Mouse (Mus musculus): Measurements from ENCODE around the gene Hmcn2. TPM values are rescaled to one million over a fixed set of nuclear protein-coding genes. Genes with fewer than 3 reads are reported as not detected.

Hmcn2 gene
- polyA plus RNA-seq, 1 experiment = 0.49 TPM

GRCm38 (mm10) chr2:31449441-31449815, 135.2 kb downstream of the Hmcn2 start:
- H3K4me3 ChIP-seq (ENCODE audit: insufficient read depth, low read length) = no peak overlapping the region
- TF ChIP-seq CTCF (IDR thresholded peaks at IDR 0.05; ENCODE audit: borderline replicate concordance, insufficient read depth, low read length) (no peak), POLR2A (IDR thresholded peaks at IDR 0.05; ENCODE audit: low read depth, low read length) (no peak)
- peaks cover 13% of the 10 kb centered on the region for H3K4me1 ChIP-seq (ENCODE audit: control insufficient read depth, insufficient read depth, low read length)
- no peak overlapping the region for H3K27ac ChIP-seq (ENCODE audit: insufficient read depth, low read length)

GRCm38 (mm10) chr2:31449902-31450301, 135.7 kb downstream of the Hmcn2 start:
- Histone ChIP-seq H3K4me3 (ENCODE audit: insufficient read depth, low read length) (no peak overlapping the region), H3K27ac (ENCODE audit: insufficient read depth, low read length) (no peak overlapping the region), H3K4me1 (ENCODE audit: control insufficient read depth, insufficient read depth, low read length) (peaks cover 13% of the 10 kb centered on the region)
- no peak for TF ChIP-seq POLR2A (IDR thresholded peaks at IDR 0.05; ENCODE audit: low read depth, low read length)
- no peak for TF ChIP-seq CTCF (IDR thresholded peaks at IDR 0.05; ENCODE audit: borderline replicate concordance, insufficient read depth, low read length)

- TF ChIP-seq CTCF (IDR thresholded peaks at IDR 0.05; ENCODE audit: borderline replicate concordance, insufficient read depth, low read length) (no peak), POLR2A (IDR thresholded peaks at IDR 0.05; ENCODE audit: low read depth, low read length) (no peak)
- Histone ChIP-seq H3K27ac (ENCODE audit: insufficient read depth, low read length) (no peak overlapping the region), H3K4me3 (ENCODE audit: insufficient read depth, low read length) (no peak overlapping the region), H3K4me1 (ENCODE audit: control insufficient read depth, insufficient read depth, low read length) (peaks cover 13% of the 10 kb centered on the region)
Measured at GRCm38 (mm10) chr2:31450661-31451060, 136.4 kb downstream of the Hmcn2 start.

GRCm38 (mm10) chr2:31451530-31451929, 137.3 kb downstream of the Hmcn2 start:
- Histone ChIP-seq H3K27ac (ENCODE audit: insufficient read depth, low read length) (no peak overlapping the region), H3K4me1 (ENCODE audit: control insufficient read depth, insufficient read depth, low read length) (peaks cover 8% of the 10 kb centered on the region), H3K4me3 (ENCODE audit: insufficient read depth, low read length) (no peak overlapping the region)
- TF ChIP-seq CTCF (IDR thresholded peaks at IDR 0.05; ENCODE audit: borderline replicate concordance, insufficient read depth, low read length) (no peak), POLR2A (IDR thresholded peaks at IDR 0.05; ENCODE audit: low read depth, low read length) (no peak)

GRCm38 (mm10) chr2:31453011-31453410, 138.8 kb downstream of the Hmcn2 start:
- TF ChIP-seq CTCF (IDR thresholded peaks at IDR 0.05; ENCODE audit: borderline replicate concordance, insufficient read depth, low read length) = no peak
- TF ChIP-seq POLR2A (IDR thresholded peaks at IDR 0.05; ENCODE audit: low read depth, low read length) = no peak
- no peak overlapping the region for H3K4me3 ChIP-seq (ENCODE audit: insufficient read depth, low read length)
- peaks cover 8% of the 10 kb centered on the region for H3K4me1 ChIP-seq (ENCODE audit: control insufficient read depth, insufficient read depth, low read length)
- no peak overlapping the region for H3K27ac ChIP-seq (ENCODE audit: insufficient read depth, low read length)

- H3K27ac ChIP-seq (ENCODE audit: insufficient read depth, low read length) = peak overlapping the region; percentile 87
- TF ChIP-seq CTCF (IDR thresholded peaks at IDR 0.05; ENCODE audit: borderline replicate concordance, insufficient read depth, low read length) (no peak), POLR2A (IDR thresholded peaks at IDR 0.05; ENCODE audit: low read depth, low read length) (no peak; the same call in 1 of the 2 replicates)
- H3K4me3 ChIP-seq (ENCODE audit: insufficient read depth, low read length) = no peak overlapping the region
- peaks cover 8% of the 10 kb centered on the region for H3K4me1 ChIP-seq (ENCODE audit: control insufficient read depth, insufficient read depth, low read length)
Measured at GRCm38 (mm10) chr2:31453559-31454177, 139.5 kb downstream of the Hmcn2 start.

- Histone ChIP-seq H3K4me3 (ENCODE audit: insufficient read depth, low read length) (no peak overlapping the region), H3K27ac (ENCODE audit: insufficient read depth, low read length) (peak overlapping the region; percentile 87), H3K4me1 (ENCODE audit: control insufficient read depth, insufficient read depth, low read length) (peaks cover 5% of the 10 kb centered on the region)
- TF ChIP-seq POLR2A (IDR thresholded peaks at IDR 0.05; ENCODE audit: low read depth, low read length) = no peak
- TF ChIP-seq CTCF (IDR thresholded peaks at IDR 0.05; ENCODE audit: borderline replicate concordance, insufficient read depth, low read length) = no peak
Measured at GRCm38 (mm10) chr2:31454280-31454679, 140.1 kb downstream of the Hmcn2 start.

GRCm38 (mm10) chr2:31455418-31455817, 141.2 kb downstream of the Hmcn2 start:
- TF ChIP-seq CTCF (IDR thresholded peaks at IDR 0.05; ENCODE audit: borderline replicate concordance, insufficient read depth, low read length) (no peak), POLR2A (IDR thresholded peaks at IDR 0.05; ENCODE audit: low read depth, low read length) (no peak)
- H3K4me3 ChIP-seq (ENCODE audit: insufficient read depth, low read length) = no peak overlapping the region
- no peak overlapping the region for H3K27ac ChIP-seq (ENCODE audit: insufficient read depth, low read length)
- 0 out of 2 replicates have a peak, but pooled peaks cover 8% of the 10 kb centered on the region for H3K4me1 ChIP-seq (ENCODE audit: control insufficient read depth, insufficient read depth, low read length)

- TF ChIP-seq CTCF (IDR thresholded peaks at IDR 0.05; ENCODE audit: borderline replicate concordance, insufficient read depth, low read length) = no peak
- TF ChIP-seq POLR2A (IDR thresholded peaks at IDR 0.05; ENCODE audit: low read depth, low read length) = no peak
Measured at GRCm38 (mm10) chr2:31458460-31458859, 144.2 kb downstream of the Hmcn2 start.

GRCm38 (mm10) chr2:31458989-31459936, 145.0 kb downstream of the Hmcn2 start:
- TF ChIP-seq POLR2A (IDR thresholded peaks at IDR 0.05; ENCODE audit: low read depth, low read length) (no peak; the same call in 1 of the 2 replicates), CTCF (IDR thresholded peaks at IDR 0.05; ENCODE audit: borderline replicate concordance, insufficient read depth, low read length) (no peak)
- no peak overlapping the region for H3K27ac ChIP-seq (ENCODE audit: insufficient read depth, low read length)
- 0 out of 2 replicates have a peak, but pooled peaks cover 15% of the 10 kb centered on the region for H3K4me1 ChIP-seq (ENCODE audit: control insufficient read depth, insufficient read depth, low read length)
- no peak overlapping the region for H3K4me3 ChIP-seq (ENCODE audit: insufficient read depth, low read length)

More at GRCm38 (mm10) chr2:31458460-31458859, 144.2 kb downstream of the Hmcn2 start:
- Histone ChIP-seq H3K27ac (ENCODE audit: insufficient read depth, low read length) (no peak overlapping the region), H3K4me3 (ENCODE audit: insufficient read depth, low read length) (no peak overlapping the region), H3K4me1 (ENCODE audit: control insufficient read depth, insufficient read depth, low read length) (0 out of 2 replicates have a peak, but pooled peaks cover 15% of the 10 kb centered on the region)

All from embryonic fibroblast, embryonic 13.5 days (primary cell).